In genomic region chr5:128677373-128677772, GRCm38 (mm10) we compare ENCODE assay signal across 25 mouse cellular contexts. TPM values are rescaled to one million over a fixed set of nuclear protein-coding genes. Genes with fewer than 3 reads are reported as not detected.
DNase-seq lines count a peak whose midpoint lies in the region; ATAC-seq and TF ChIP-seq lines count a peak whose summit lies in the region.
"Had no signal": no experiment of that assay in that cellular context is flagged by ENCODE, and none has a peak within 500 bp of the region (broad histone marks: within the 10 kb centered on the region; RNA-seq: fewer than 3 reads in every experiment).

No protein-coding gene starts in this region.

- no peak for TF ChIP-seq EP300 in lung, postnatal 0 days (IDR thresholded peaks at IDR 0.05)

- ATAC-seq in intestine, embryonic 14.5 days (replicated peaks; ENCODE audit: low FRiP score, low TSS enrichment, low read depth): no peak
- ATAC-seq in intestine, embryonic 16.5 days: no peak
- peak; percentile 61; the same call in 1 of the 2 replicates for ATAC-seq in lung, embryonic 15.5 days (ENCODE audit: borderline replicate concordance, extremely low read depth, low FRiP score, low TSS enrichment)
- peak; percentile 60 for ATAC-seq in lung, postnatal 0 days
- ATAC-seq in stomach, embryonic 16.5 days (ENCODE audit: insufficient read depth, low FRiP score): no peak
- ATAC-seq: activated CD4-positive, CD25-positive, alpha-beta regulatory T cell, adult 4 months; CD4-positive, CD25-positive, alpha-beta regulatory T cell, adult 4 months; forebrain, embryonic 13.5 days; Patski had no signal

- DNase-seq in intestine, embryonic 14.5 days (ENCODE audit: low spot score): no peak
- no peak for DNase-seq in lung, postnatal 36 days
- DNase-seq in lung, postnatal 0 days (ENCODE audit: low spot score): peak; percentile 61
- no peak for DNase-seq in lung, postnatal 4 days
- DNase-seq: adrenal gland, adult 8-10 months; adrenal gland, postnatal 14 days; adrenal gland, postnatal 36 days; B cell, adult 2 months; cerebellum, adult 11-12 months; cerebellum, adult 2 months; cerebellum, adult 9-10 months; cerebellum, postnatal 10 days; cerebellum, postnatal 25 days had no signal

- H3K27ac ChIP-seq in intestine, embryonic 14.5 days (ENCODE audit: low read depth): 0 out of 2 replicates have a peak overlapping the region, but pooled peaks have one; percentile 5
- no peak overlapping the region for H3K27ac ChIP-seq in intestine, embryonic 16.5 days (ENCODE audit: low read length)
- peak overlapping the region; percentile 72 for H3K27ac ChIP-seq in lung, embryonic 15.5 days
- H3K27ac ChIP-seq in lung, postnatal 0 days (ENCODE audit: low read length): peak overlapping the region; percentile 4; the same call in 1 of the 2 replicates
- H3K27ac ChIP-seq in stomach, embryonic 16.5 days (ENCODE audit: low read length): peak overlapping the region; percentile 62; the same call in 1 of the 2 replicates
- H3K27ac ChIP-seq: embryonic facial prominence, embryonic 10.5 days; embryonic facial prominence, embryonic 12.5 days; forebrain, embryonic 13.5 days had no signal

- H3K9ac ChIP-seq in intestine, embryonic 14.5 days (ENCODE audit: low read length): no peak overlapping the region
- H3K9ac ChIP-seq in intestine, embryonic 16.5 days (ENCODE audit: low read depth, low read length): no peak overlapping the region
- H3K9ac ChIP-seq in lung, embryonic 15.5 days: no peak overlapping the region
- no peak overlapping the region for H3K9ac ChIP-seq in lung, postnatal 0 days (replicated peaks; ENCODE audit: low read depth)
- no peak overlapping the region for H3K9ac ChIP-seq in stomach, embryonic 16.5 days (ENCODE audit: low read length)
- H3K9ac ChIP-seq: embryonic facial prominence, embryonic 12.5 days; forebrain, embryonic 13.5 days had no signal

- TF ChIP-seq CTCF in lung, postnatal 0 days (IDR thresholded peaks at IDR 0.05): no peak

- no peaks in the 10 kb centered on the region for H3K4me1 ChIP-seq in intestine, embryonic 14.5 days (replicated peaks; ENCODE audit: control insufficient read depth, insufficient read depth, low read length)
- no peaks in the 10 kb centered on the region for H3K4me1 ChIP-seq in intestine, embryonic 16.5 days (ENCODE audit: control insufficient read depth, insufficient read depth, low read length)
- 0 out of 2 replicates have a peak, but pooled peaks cover 2% of the 10 kb centered on the region for H3K4me1 ChIP-seq in lung, embryonic 15.5 days
- no peaks in the 10 kb centered on the region for H3K4me1 ChIP-seq in lung, postnatal 0 days (ENCODE audit: insufficient read depth, low read depth, low read length)
- H3K4me1 ChIP-seq in stomach, embryonic 16.5 days (ENCODE audit: control insufficient read depth, insufficient read depth, low read length): peaks cover 3% of the 10 kb centered on the region; the same call in 1 of the 2 replicates
- H3K4me1 ChIP-seq: embryonic facial prominence, embryonic 10.5 days; embryonic facial prominence, embryonic 12.5 days; forebrain, embryonic 13.5 days had no signal

- H3K4me2 ChIP-seq in intestine, embryonic 14.5 days (ENCODE audit: low read length): no peak overlapping the region
- H3K4me2 ChIP-seq in intestine, embryonic 16.5 days (ENCODE audit: low read depth, low read length): no peak overlapping the region
- no peak overlapping the region for H3K4me2 ChIP-seq in lung, embryonic 15.5 days
- no peak overlapping the region for H3K4me2 ChIP-seq in lung, postnatal 0 days (replicated peaks; ENCODE audit: low read depth, low read length)
- H3K4me2 ChIP-seq in stomach, embryonic 16.5 days (ENCODE audit: low read depth, low read length): no peak overlapping the region
- H3K4me2 ChIP-seq: embryonic facial prominence, embryonic 12.5 days; forebrain, embryonic 13.5 days had no signal

- H3K27me3 ChIP-seq in intestine, embryonic 14.5 days (replicated peaks; ENCODE audit: control insufficient read depth, insufficient read depth, low read length): no peaks in the 10 kb centered on the region
- no peaks in the 10 kb centered on the region for H3K27me3 ChIP-seq in intestine, embryonic 16.5 days (replicated peaks; ENCODE audit: control insufficient read depth, insufficient read depth, low read length)
- no peaks in the 10 kb centered on the region for H3K27me3 ChIP-seq in lung, embryonic 15.5 days
- H3K27me3 ChIP-seq in lung, postnatal 0 days (replicated peaks; ENCODE audit: insufficient read depth, low read length): no peaks in the 10 kb centered on the region
- no peaks in the 10 kb centered on the region for H3K27me3 ChIP-seq in stomach, embryonic 16.5 days (ENCODE audit: control insufficient read depth, insufficient read depth, low read length)
- H3K27me3 ChIP-seq: CH12.LX; embryonic facial prominence, embryonic 12.5 days; forebrain, embryonic 13.5 days; Patski had no signal

- no peaks in the 10 kb centered on the region for H3K36me3 ChIP-seq in intestine, embryonic 14.5 days (ENCODE audit: control insufficient read depth, insufficient read depth, low read length)
- no peaks in the 10 kb centered on the region for H3K36me3 ChIP-seq in intestine, embryonic 16.5 days (ENCODE audit: control insufficient read depth, insufficient read depth, low read length)
- H3K36me3 ChIP-seq in lung, embryonic 15.5 days: no peaks in the 10 kb centered on the region
- H3K36me3 ChIP-seq in lung, postnatal 0 days (ENCODE audit: insufficient read depth, low read length): no peaks in the 10 kb centered on the region
- no peaks in the 10 kb centered on the region for H3K36me3 ChIP-seq in stomach, embryonic 16.5 days (ENCODE audit: control insufficient read depth, insufficient read depth, low read length)
- H3K36me3 ChIP-seq: embryonic facial prominence, embryonic 10.5 days; embryonic facial prominence, embryonic 12.5 days; G1E had no signal

- 86% methylated on average over 4 of the region's 4 CpGs for WGBS in intestine, embryonic 14.5 days
- 83% methylated on average over 4 of the region's 4 CpGs for WGBS in intestine, embryonic 16.5 days
- WGBS in lung, embryonic 15.5 days: 61% methylated on average over 4 of the region's 4 CpGs
- WGBS in lung, postnatal 0 days: 67% methylated on average over 4 of the region's 4 CpGs
- 79% methylated on average over 4 of the region's 4 CpGs for WGBS in stomach, embryonic 16.5 days

- H3K9me3 ChIP-seq in intestine, embryonic 14.5 days (ENCODE audit: control insufficient read depth, low read length): no peaks in the 10 kb centered on the region
- H3K9me3 ChIP-seq in intestine, embryonic 16.5 days (ENCODE audit: control insufficient read depth, low read length): no peaks in the 10 kb centered on the region; the same call in 1 of the 2 replicates
- no peaks in the 10 kb centered on the region for H3K9me3 ChIP-seq in lung, embryonic 15.5 days
- H3K9me3 ChIP-seq in lung, postnatal 0 days (ENCODE audit: low read length): no peaks in the 10 kb centered on the region
- no peaks in the 10 kb centered on the region for H3K9me3 ChIP-seq in stomach, embryonic 16.5 days (replicated peaks; ENCODE audit: control insufficient read depth, low read length)
- H3K9me3 ChIP-seq: embryonic facial prominence, embryonic 10.5 days; embryonic facial prominence, embryonic 12.5 days; forebrain, embryonic 13.5 days had no signal

- no peak overlapping the region for H3K4me3 ChIP-seq in intestine, embryonic 14.5 days (ENCODE audit: low read depth, low read length)
- no peak overlapping the region for H3K4me3 ChIP-seq in intestine, embryonic 16.5 days (ENCODE audit: low read length)
- H3K4me3 ChIP-seq in lung, embryonic 15.5 days: no peak overlapping the region
- no peak overlapping the region for H3K4me3 ChIP-seq in lung, postnatal 0 days (ENCODE audit: low read depth, low read length)
- no peak overlapping the region for H3K4me3 ChIP-seq in stomach, embryonic 16.5 days (replicated peaks; ENCODE audit: low read length)
- H3K4me3 ChIP-seq: embryonic facial prominence, embryonic 10.5 days; embryonic facial prominence, embryonic 12.5 days; forebrain, embryonic 13.5 days had no signal

RNA-seq across cellular contexts. Expression of gene Piwil1, which starts 25.0 kb away (rescaled TPM):
- polyA plus RNA-seq in intestine, embryonic 14.5 days (2014; fragmentation: Nextera tagmentation; extraction: Ambion mirVana): not detected in 2 replicates
- not detected in 2 replicates for polyA plus RNA-seq in intestine, embryonic 16.5 days (2015; fragmentation: Nextera tagmentation; extraction: Ambion mirVana)
- not detected in 2 replicates for polyA plus RNA-seq in lung, embryonic 15.5 days (2015; fragmentation: Nextera tagmentation; extraction: Ambion mirVana)
- not detected in 2 replicates for polyA plus RNA-seq in lung, postnatal 0 days (2015; fragmentation: Nextera tagmentation; extraction: Ambion mirVana)
- not detected in 2 replicates for polyA plus RNA-seq in stomach, embryonic 16.5 days (2015; fragmentation: Nextera tagmentation; extraction: Ambion mirVana)
- polyA plus RNA-seq: embryonic facial prominence, embryonic 10.5 days; forebrain, embryonic 11.5 days; forebrain, embryonic 13.5 days; G1E; Patski had no signal

Comparison
In these comparisons a context has a peak if more than half of its experiments do, and no peak if none do; other contexts are left out.
1. ATAC-seq: peak in lung, embryonic 15.5 days (single experiment) and lung, postnatal 0 days (single experiment); none in intestine, embryonic 14.5 days (single experiment), intestine, embryonic 16.5 days (single experiment) and stomach, embryonic 16.5 days (single experiment).